Mouse (Mus musculus): ENCODE measurements around the gene Camk2n1. TPM values are rescaled to one million over a fixed set of nuclear protein-coding genes. Genes with fewer than 3 reads are reported as not detected.

Gene Camk2n1
- total RNA-seq, 2 experiments from 2014 or later: 1,332 to 1,386 TPM

GRCm38 (mm10) chr4:138426778-138427705 is 27.1 kb upstream of the Camk2n1 start:
- intact Hi-C loops (cut with DNase I): loop anchor here (1.0 to 5.0 kb wide), 3 partner anchors 35 to 108 kb away; no protein-coding TSS in a partner anchor
- Histone ChIP-seq H3K4me3 (peak overlapping the region; percentile 42), H3K27ac (peak overlapping the region; percentile 83)
- peak; percentile 87 to 94 for DNase-seq (ENCODE audit: extremely low spot score in 1 of 2, low spot score in 2 of 2)
- peak; percentile 89 for TF ChIP-seq CTCF (IDR thresholded peaks at IDR 0.05)

DNA sequence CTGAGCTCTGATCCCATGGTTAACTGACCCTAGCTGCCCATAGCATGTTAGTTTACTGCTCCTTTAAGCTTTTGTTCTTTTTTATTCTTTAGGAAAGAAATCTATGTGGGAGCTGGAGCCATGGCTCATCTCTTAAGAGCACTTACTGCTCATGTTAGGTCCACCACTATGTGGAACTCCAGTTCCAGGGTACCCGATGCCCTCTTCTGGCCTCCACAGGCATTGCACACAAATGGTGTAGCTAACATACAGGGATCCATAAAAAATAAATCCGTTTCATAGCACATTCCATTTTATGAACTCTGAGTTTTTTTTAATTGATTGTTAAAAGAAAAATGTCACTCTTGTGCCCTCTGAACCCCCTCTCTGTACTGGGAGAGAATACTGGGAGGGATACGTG is 24.3 kb upstream of the Camk2n1 start:
- peak; percentile 59 for TF ChIP-seq CTCF (IDR thresholded peaks at IDR 0.05)
- H3K4me3 ChIP-seq: no peak overlapping the region
- no peak overlapping the region for H3K27ac ChIP-seq
- DNase-seq (ENCODE audit: extremely low spot score in 1 of 2, low spot score in 2 of 2): no peak
- intact Hi-C loops (cut with DNase I): loop anchor here (5.0 kb wide), 1 partner anchor 37 kb away; no protein-coding TSS in a partner anchor

- TF ChIP-seq CTCF (IDR thresholded peaks at IDR 0.05): no peak
- DNase-seq (ENCODE audit: extremely low spot score in 1 of 2, low spot score in 2 of 2): no peak
- Histone ChIP-seq H3K27ac (no peak overlapping the region), H3K4me3 (no peak overlapping the region)
- intact Hi-C loops (cut with DNase I): no loop called here
Measured at GRCm38 (mm10) chr4:138431340-138431739, 22.8 kb upstream of the Camk2n1 start.

DNA sequence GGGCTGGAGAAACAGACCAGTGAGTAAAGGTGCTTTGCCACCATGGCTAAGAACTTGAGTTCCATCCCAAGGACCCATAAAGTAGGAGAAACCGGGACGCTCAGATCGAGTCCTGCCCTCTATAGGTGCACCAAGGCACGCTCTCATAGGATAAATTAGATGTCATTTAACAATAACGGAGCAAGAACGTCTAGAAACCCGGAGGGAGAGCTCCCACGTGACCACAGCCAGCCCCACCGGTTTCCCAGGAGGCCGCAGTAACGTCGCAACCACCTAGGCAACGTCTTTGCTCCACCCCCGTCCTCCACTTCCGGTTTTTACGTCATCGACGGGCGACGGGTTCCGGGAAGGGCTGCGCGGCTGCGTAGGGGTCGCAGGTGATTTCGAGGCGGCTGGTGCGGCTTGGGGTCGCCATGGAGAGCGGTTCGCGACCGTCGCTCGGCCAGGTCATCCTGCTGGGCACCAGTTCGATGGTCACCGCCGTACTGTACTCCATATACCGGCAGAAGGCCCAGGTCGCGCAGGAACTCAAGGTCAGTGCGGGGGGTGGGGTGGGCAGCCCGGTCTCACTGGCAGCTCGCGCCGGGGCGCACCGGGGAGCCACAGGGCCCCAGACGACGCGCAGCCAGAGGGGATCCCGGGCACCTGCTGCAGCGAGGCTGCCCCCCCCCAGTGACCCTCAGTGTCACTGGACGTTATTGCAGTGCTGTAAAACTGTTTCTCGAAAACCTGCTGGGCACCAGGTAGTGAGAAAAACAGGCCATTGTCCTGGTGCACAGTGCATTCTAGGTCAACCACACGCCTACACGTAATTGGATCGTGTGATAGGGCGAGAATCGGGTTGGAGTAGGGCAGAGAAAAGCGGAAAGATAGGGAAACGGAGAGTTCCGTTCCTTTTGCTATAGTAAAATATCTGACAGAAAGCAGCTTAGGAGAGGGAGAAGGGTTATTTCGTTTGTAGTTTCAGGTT is 19.5 kb upstream of the Camk2n1 start, which contains the start of gene Mul1:
Mul1 (plus strand) TSS at position 325 of the 970 bp plus-strand sequence.
- intact Hi-C loops (cut with DNase I): no loop called here
- TF ChIP-seq CTCF (IDR thresholded peaks at IDR 0.05): peak; percentile 32
- Histone ChIP-seq H3K27ac (peak within 1 kb of the TSS; percentile 77), H3K4me3 (peak within 1 kb of the TSS; percentile 83)
- DNase-seq (ENCODE audit: extremely low spot score in 1 of 2, low spot score in 2 of 2): peak; percentile 96 to 98

- intact Hi-C loops (cut with DNase I): no loop called here
- no peak overlapping the region for H3K27ac ChIP-seq
- DNase-seq (ENCODE audit: extremely low spot score in 1 of 2, low spot score in 2 of 2): no peak
- no peak for TF ChIP-seq CTCF (IDR thresholded peaks at IDR 0.05)
- H3K4me3 ChIP-seq: no peak overlapping the region
Measured at GRCm38 (mm10) chr4:138440062-138440461, 14.1 kb upstream of the Camk2n1 start.

- TF ChIP-seq CTCF (IDR thresholded peaks at IDR 0.05): no peak
- no peak overlapping the region for H3K4me3 ChIP-seq
- no peak overlapping the region for H3K27ac ChIP-seq
- DNase-seq (ENCODE audit: extremely low spot score in 1 of 2, low spot score in 2 of 2): no peak
- intact Hi-C loops (cut with DNase I): loop anchor here (5.0 kb wide), 1 partner anchor 347 kb away; no protein-coding TSS in a partner anchor
Measured at GRCm38 (mm10) chr4:138444941-138445340, 9.2 kb upstream of the Camk2n1 start.

DNA sequence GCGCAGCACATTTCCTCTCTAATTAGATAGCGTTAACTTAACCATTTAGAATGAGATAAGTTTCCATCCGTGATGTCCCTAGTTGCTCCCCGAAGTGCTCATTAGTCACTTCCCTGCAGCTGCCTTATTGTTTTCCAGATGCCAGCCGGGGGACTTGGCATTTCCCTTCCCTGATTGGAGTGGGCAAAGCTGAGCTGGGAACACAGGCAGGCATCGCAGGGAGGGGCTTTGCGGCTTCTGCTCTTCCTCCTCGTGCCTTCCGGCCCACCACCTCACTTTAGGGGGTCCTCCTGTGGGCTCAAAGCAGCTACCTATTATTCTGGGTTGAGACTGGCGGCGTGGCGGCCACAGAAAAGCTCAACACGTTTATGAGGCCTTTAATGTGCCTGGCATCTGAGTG is 7.1 kb upstream of the Camk2n1 start:
- intact Hi-C loops (cut with DNase I): loop anchor here (1.0 to 5.0 kb wide), 5 partner anchors 115 to 437 kb away; no protein-coding TSS in a partner anchor
- no peak overlapping the region for H3K4me3 ChIP-seq
- DNase-seq (ENCODE audit: extremely low spot score in 1 of 2, low spot score in 2 of 2): no peak
- no peak for TF ChIP-seq CTCF (IDR thresholded peaks at IDR 0.05)
- peak overlapping the region; percentile 85; the same call in 1 of the 2 replicates for H3K27ac ChIP-seq

- DNase-seq (ENCODE audit: extremely low spot score in 1 of 2, low spot score in 2 of 2): peak; percentile 92 to 96
- H3K4me3 ChIP-seq: no peak overlapping the region
- peak overlapping the region; percentile 85 for H3K27ac ChIP-seq
- peak; percentile 99 for TF ChIP-seq CTCF (IDR thresholded peaks at IDR 0.05)
- intact Hi-C loops (cut with DNase I): loop anchor here (1.0 to 5.0 kb wide), 5 partner anchors 115 to 437 kb away; no protein-coding TSS in a partner anchor
Measured at GRCm38 (mm10) chr4:138447387-138447786, 6.7 kb upstream of the Camk2n1 start.

GRCm38 (mm10) chr4:138447827-138448602 is 6.1 kb upstream of the Camk2n1 start:
- no peak for TF ChIP-seq CTCF (IDR thresholded peaks at IDR 0.05)
- peak in 1 of 2 experiments; percentile 55 for DNase-seq (ENCODE audit: extremely low spot score in 1 of 2, low spot score in 2 of 2)
- peak overlapping the region; percentile 85 for H3K27ac ChIP-seq
- H3K4me3 ChIP-seq: no peak overlapping the region
- intact Hi-C loops (cut with DNase I): loop anchor here (1.0 to 5.0 kb wide), 6 partner anchors 114 to 436 kb away; no protein-coding TSS in a partner anchor

DNA sequence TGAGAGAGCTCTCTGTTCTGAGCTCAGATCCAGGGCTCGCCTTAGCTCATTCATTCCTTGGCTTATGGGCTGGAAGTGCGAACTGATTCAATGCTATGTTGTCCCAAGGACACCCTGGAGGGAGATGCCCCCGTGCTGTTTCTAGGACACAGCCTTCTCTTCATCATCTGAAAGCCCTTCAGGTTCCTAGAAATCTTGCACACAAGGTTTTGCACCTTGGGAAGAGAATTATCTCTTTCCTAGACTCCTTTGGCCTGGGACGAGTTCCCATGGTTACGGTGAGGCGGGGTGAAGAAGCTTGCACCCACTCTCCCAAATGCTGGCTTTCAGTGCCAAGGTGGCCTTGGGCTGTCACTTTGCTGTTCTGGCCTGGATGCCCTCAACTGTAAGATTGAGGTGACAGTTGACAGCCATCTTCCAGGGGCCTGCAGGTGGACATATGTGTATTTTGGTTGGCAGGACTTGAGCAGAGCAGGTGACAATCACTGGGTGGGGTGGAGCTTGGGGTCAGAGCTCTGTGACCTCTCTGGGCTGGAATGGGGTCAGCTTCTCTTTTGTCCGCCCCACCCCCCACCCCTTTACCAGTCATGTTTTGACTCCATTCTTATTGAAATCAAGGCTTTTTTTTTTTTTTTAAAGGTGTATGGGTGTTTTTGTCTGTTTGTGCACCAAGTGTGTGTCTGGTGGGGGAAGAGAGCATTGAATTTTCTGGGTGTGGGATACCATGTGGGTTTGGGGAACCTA is 5.1 kb upstream of the Camk2n1 start:
- Histone ChIP-seq H3K4me3 (no peak overlapping the region), H3K27ac (peak overlapping the region; percentile 85)
- intact Hi-C loops (cut with DNase I): loop anchor here (2.0 to 5.0 kb wide), 2 partner anchors 298 to 343 kb away; no protein-coding TSS in a partner anchor
- peak in 1 of 2 experiments; percentile 9 for DNase-seq (ENCODE audit: extremely low spot score in 1 of 2, low spot score in 2 of 2)
- no peak for TF ChIP-seq CTCF (IDR thresholded peaks at IDR 0.05)

Data from left cerebral cortex, adult 2 months (tissue).